Mouse (Mus musculus) embryonic facial prominence, embryonic 11.5 days (tissue): ENCODE results near the gene Rhbdf1. TPM values are rescaled to one million over a fixed set of nuclear protein-coding genes. Genes with fewer than 3 reads are reported as not detected.

Experiments used
- ATAC-seq: fragments of 200-750 bp; cut with Nextera tagmentation; replicated peaks from 2 replicates; pipeline ENCODE4 v1.8.0; 2017; ENCODE audit warnings: low read depth; ENCODE audit not compliant: insufficient number of reproducible peaks, low FRiP score, low TSS enrichment
- DNase-seq: peaks from one replicate; pipeline ENCODE4 v3.0.0-alpha.2; 2015; ENCODE audit warnings: low spot score
- H3K27ac ChIP-seq: fragments of 300-500 bp; sonication (generic); replicated peaks from 2 replicates; pipeline ENCODE4 v1.5.1; 2014; ENCODE audit warnings: mild to moderate bottlenecking, low read depth, low read length, control low read depth
- H3K27me3 ChIP-seq: fragments of 300-500 bp; sonication (generic); 2 replicates; pipeline ENCODE4 v1.6.1; 2014; ENCODE audit warnings: mild to moderate bottlenecking, low read length, moderate library complexity, mixed read lengths; ENCODE audit not compliant: control insufficient read depth, insufficient read depth
- H3K36me3 ChIP-seq: fragments of 300-500 bp; sonication (generic); replicated peaks from 2 replicates; pipeline ENCODE4 v1.6.1; 2014; ENCODE audit warnings: low read depth, mild to moderate bottlenecking, low read length, moderate library complexity, mixed read lengths; ENCODE audit not compliant: control insufficient read depth, insufficient read depth
- H3K4me1 ChIP-seq: fragments of 300-500 bp; sonication (generic); 2 replicates; pipeline ENCODE4 v1.6.1; 2014; ENCODE audit warnings: low read length, mixed read lengths; ENCODE audit not compliant: control insufficient read depth, insufficient read depth
- H3K4me2 ChIP-seq: fragments of 300-500 bp; sonication (generic); 2 replicates; pipeline ENCODE4 v1.6.1; 2014; ENCODE audit warnings: low read depth, mild to moderate bottlenecking, control low read depth, low read length, moderate library complexity
- H3K4me3 ChIP-seq: fragments of 300-500 bp; sonication (generic); 2 replicates; pipeline ENCODE4 v1.5.1; 2014; ENCODE audit warnings: low read depth, low read length, control low read depth
- H3K9ac ChIP-seq: fragments of 300-500 bp; sonication (generic); replicated peaks from 2 replicates; pipeline ENCODE4 v1.6.1; 2014; ENCODE audit warnings: mild to moderate bottlenecking, control low read depth, low read length
- H3K9me3 ChIP-seq: fragments of 300-500 bp; sonication (generic); replicated peaks from 2 replicates; pipeline ENCODE4 v1.6.1; 2016; ENCODE audit warnings: mild to moderate bottlenecking, low read length, inconsistent platforms, mixed read lengths; ENCODE audit not compliant: control insufficient read depth
- WGBS: fragments of 180-500 bp; shearing (Covaris S2); extraction: QIAGEN DNeasy Blood & Tissue Kit; methylation state at CpG from one replicate; pipeline ENCODE4 v1.1.7; 2014; 5-methylcytosine and 5-hydroxymethylcytosine counted together
- polyA plus RNA-seq: library from polyadenylated mRNA; unstranded; fragments of >200 nt; fragmentation: Nextera tagmentation; extraction: Ambion mirVana; gene quantifications from 2 replicates; pipeline ENCODE4 v1.2.1, GENCODE M21; 2014

Rhbdf1 gene
- polyA plus RNA-seq, 1 experiment from 2014 or later, result 21.6 TPM

DNA sequence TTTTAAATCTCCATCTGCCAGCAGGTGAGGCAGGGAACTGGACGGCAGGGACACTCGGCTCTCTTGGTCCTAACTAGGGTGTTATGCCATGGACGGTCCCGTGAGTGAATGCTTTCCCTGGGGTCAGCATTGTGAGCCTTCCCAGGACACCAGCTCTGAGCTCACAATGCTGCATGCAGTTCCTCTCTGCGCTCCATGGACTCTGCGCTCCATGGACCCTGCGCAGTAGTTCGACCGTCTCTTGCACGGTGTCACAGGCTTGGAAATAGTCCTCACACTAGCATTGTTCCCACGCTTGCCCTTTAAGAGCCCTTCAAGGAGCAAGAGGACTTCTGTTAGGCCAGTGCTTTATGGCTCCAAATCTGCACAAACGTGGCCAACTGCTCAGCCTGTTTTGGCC lies 33.2 kb downstream of the Rhbdf1 start:
- H3K9ac ChIP-seq, result no peak overlapping the region
- 83% methylated on average over 12 of the region's 12 CpGs for WGBS
- no peak overlapping the region for H3K4me3 ChIP-seq
- ATAC-seq, result no peak
- H3K27me3 ChIP-seq, result no peaks in the 10 kb centered on the region
- no peaks in the 10 kb centered on the region for H3K9me3 ChIP-seq
- DNase-seq, result no peak
- H3K4me2 ChIP-seq, result no peak overlapping the region
- H3K36me3 ChIP-seq, result no peaks in the 10 kb centered on the region
- no peak overlapping the region for H3K27ac ChIP-seq
- H3K4me1 ChIP-seq, result no peaks in the 10 kb centered on the region; the same call in 1 of the 2 replicates

DNA sequence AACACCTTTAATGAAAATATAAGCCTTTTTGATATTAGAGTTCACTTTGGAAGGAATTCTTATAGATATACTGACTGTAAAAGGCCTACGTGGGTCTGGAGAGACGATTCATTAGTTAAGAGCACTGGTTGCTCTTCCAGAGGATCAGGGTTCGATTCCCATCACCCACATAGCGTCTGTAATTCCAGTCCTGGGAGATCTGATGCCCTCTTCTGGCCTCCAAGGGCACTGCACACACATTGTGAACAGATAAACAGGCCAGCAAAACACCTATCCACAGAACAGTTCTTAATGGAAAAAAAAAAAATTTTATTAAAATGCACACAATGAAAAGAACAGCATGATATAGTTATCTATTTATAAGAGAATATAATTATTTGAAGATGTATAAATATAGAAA lies 34.8 kb downstream of the Rhbdf1 start:
- Histone ChIP-seq H3K4me2 (no peak overlapping the region), H3K27ac (no peak overlapping the region), H3K27me3 (no peaks in the 10 kb centered on the region), H3K36me3 (no peaks in the 10 kb centered on the region), H3K4me3 (no peak overlapping the region), H3K9me3 (no peaks in the 10 kb centered on the region), H3K4me1 (no peaks in the 10 kb centered on the region), H3K9ac (no peak overlapping the region)
- DNase-seq (no peak), ATAC-seq (no peak)
- WGBS, result 88% methylated on average over 4 of the region's 4 CpGs

DNA sequence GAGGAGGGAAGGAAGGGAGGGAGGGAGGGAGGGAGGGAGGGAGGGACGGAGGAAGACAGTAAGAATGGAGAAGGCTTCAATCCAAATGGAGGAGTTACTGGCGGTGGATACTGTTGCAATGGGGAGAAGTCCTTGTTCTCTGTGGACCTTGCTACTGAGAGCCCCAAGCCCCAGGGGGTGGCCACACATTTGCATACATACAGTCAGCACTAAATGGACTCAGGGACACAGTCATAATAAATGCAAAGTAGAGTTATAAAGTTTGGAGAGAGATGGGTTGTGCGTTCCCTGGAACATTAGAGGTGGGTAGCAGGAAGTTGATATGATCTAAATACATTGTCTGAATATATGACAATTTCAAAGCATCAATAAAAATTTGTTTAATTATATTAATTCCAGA lies 36.1 kb downstream of the Rhbdf1 start:
- no peak for ATAC-seq
- H3K9me3 ChIP-seq, result no peaks in the 10 kb centered on the region
- WGBS, result 79% methylated on average over 3 of the region's 3 CpGs
- no peaks in the 10 kb centered on the region for H3K27me3 ChIP-seq
- no peak overlapping the region for H3K9ac ChIP-seq
- no peak for DNase-seq
- no peaks in the 10 kb centered on the region for H3K36me3 ChIP-seq
- H3K4me3 ChIP-seq, result no peak overlapping the region
- no peak overlapping the region for H3K27ac ChIP-seq
- H3K4me2 ChIP-seq, result no peak overlapping the region
- H3K4me1 ChIP-seq, result no peaks in the 10 kb centered on the region

DNA sequence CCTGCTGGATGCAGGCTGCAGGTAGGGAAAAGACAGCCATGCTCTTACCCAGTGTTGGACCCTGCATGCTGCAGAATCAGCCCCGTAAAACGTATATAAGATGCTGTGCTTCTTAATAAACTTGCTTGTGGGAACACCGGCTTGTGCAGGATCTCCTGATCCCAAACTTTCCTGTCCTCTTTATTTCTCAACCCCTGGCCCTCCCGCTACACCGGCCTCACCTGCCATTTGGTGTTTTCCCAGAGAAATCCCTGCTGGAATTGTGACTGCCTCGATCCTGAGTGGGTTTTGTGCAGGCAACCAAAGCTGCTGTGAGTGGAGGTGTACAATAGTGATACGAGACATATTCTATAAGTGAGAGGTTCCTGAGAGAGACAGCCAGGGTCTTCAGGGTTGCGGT lies 37.6 kb downstream of the Rhbdf1 start:
- H3K9ac ChIP-seq, result no peak overlapping the region
- WGBS, result 87% methylated on average over 8 of the region's 8 CpGs
- no peaks in the 10 kb centered on the region for H3K4me1 ChIP-seq
- H3K4me2 ChIP-seq, result no peak overlapping the region
- no peak overlapping the region for H3K27ac ChIP-seq
- no peak overlapping the region for H3K4me3 ChIP-seq
- no peaks in the 10 kb centered on the region for H3K9me3 ChIP-seq
- no peak for DNase-seq
- H3K36me3 ChIP-seq, result no peaks in the 10 kb centered on the region
- H3K27me3 ChIP-seq, result no peaks in the 10 kb centered on the region
- no peak for ATAC-seq

DNA sequence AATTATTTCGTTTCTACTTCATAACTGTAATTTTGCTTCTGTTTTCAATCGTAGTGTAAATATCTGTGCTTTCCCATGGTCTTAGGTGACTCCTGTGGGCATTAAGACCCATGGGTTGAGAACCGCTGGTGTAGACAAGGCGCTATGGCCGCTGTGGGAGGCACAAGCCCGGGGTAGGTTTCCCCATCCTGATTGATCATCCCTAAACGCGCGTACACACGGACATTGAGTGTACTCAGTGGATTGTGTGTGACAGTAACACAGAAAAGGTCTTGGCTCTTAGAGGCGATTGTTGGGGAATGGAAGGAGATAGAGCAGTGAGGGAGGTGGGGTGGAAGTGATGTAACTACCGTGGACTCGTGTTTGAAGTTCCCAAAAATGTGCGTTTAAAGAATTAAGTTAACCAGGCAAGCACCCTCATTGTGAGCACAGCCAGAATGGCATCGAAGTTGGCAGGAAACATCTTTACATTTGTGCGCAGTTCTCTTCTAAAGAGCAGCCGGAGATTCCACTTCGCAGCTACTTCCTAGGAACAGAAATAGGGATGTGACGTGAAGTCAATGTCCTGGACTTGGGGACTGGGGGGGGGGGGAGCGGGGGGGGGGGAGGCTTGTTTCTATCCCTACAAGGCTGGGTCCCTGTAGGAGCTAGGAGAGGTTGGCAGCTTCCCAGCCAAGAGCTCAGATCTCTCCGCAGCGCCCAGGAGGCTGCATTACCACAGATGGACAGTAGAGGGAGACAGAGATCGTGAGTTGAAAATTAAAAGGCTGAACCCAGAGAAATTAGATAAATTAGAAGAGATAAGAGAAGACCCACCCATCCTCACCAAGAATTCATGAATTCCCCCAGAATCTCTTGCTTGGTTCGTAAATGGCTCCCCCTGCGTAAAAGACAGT lies 39.9 kb downstream of the Rhbdf1 start:
- Histone ChIP-seq H3K4me3 (no peak overlapping the region), H3K36me3 (no peaks in the 10 kb centered on the region), H3K4me1 (no peaks in the 10 kb centered on the region), H3K27ac (no peak overlapping the region), H3K4me2 (no peak overlapping the region), H3K9ac (no peak overlapping the region), H3K9me3 (no peaks in the 10 kb centered on the region), H3K27me3 (no peaks in the 10 kb centered on the region)
- DNase-seq (peak; percentile 78), ATAC-seq (no peak)
- 48% methylated on average over 25 of the region's 25 CpGs for WGBS

DNA sequence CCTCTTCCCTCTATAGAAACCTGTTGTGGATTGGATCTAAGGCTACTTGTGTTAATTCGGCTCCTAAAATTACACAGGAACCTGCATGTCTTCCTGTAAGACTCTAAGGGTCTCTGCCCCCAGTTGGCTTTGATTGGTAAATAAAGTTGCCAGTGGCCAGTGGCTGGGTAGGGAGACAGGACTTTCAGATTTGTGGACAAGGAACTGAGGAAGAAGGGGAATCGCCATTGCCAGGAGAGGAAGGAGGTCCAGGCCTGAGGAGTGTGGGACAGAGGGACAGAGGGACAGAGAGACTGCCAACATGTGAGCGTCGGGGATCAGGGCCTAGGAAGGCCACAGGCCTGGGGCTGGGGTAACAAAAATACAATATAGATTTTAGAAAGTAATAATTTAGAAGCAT lies 40.9 kb downstream of the Rhbdf1 start:
- no peak overlapping the region for H3K4me2 ChIP-seq
- H3K9me3 ChIP-seq, result no peaks in the 10 kb centered on the region
- H3K4me3 ChIP-seq, result no peak overlapping the region
- no peaks in the 10 kb centered on the region for H3K27me3 ChIP-seq
- no peaks in the 10 kb centered on the region for H3K36me3 ChIP-seq
- no peak overlapping the region for H3K27ac ChIP-seq
- no peak for DNase-seq
- H3K4me1 ChIP-seq, result no peaks in the 10 kb centered on the region
- 73% methylated on average over 4 of the region's 4 CpGs for WGBS
- no peak for ATAC-seq
- H3K9ac ChIP-seq, result no peak overlapping the region

DNA sequence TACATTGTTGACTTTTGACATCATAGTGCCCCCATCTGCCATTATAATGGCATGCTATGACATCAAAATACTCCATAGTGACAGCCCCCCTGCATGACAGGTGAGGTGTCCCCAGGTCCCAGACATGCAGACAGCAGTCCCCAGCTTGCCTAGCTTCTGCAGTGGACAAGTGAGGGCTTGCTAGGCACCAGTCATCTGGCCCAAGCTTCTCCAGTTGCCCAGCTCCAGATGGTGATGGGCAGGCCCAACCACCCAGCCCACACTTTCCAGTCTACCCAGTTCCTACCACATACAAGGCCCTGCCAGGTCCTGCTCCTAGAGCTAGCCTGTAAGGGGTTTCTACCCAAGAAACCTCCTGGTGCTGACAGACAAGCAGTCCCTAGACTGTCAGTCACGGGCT lies 43.6 kb downstream of the Rhbdf1 start:
- ATAC-seq (no peak), DNase-seq (no peak)
- H3K27ac ChIP-seq, result no peak overlapping the region
- H3K4me2 ChIP-seq, result no peak overlapping the region
- WGBS, result 70% methylated on average over 1 of the region's 1 CpGs
- no peaks in the 10 kb centered on the region for H3K9me3 ChIP-seq
- H3K36me3 ChIP-seq, result no peaks in the 10 kb centered on the region
- H3K27me3 ChIP-seq, result no peaks in the 10 kb centered on the region
- no peaks in the 10 kb centered on the region for H3K4me1 ChIP-seq
- no peak overlapping the region for H3K4me3 ChIP-seq
- H3K9ac ChIP-seq, result no peak overlapping the region

DNA sequence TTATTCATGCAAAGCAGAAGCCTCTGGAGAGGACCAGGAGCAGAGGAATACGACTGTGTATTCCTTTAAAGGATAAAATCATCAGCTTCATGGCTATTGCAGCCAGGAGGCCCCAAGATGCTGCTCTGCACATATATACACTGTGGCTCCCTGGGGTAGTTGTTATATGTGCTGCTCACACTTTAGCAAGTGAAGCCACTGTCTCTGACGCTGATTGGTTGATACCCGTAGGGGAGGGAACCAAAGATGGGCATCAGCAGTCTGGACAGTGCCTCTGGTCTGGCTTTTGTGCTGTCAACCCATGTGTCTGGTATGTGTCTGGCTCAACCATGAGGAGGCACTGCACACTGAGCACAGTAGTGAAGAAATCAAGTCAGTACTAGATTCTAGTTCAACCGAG lies 55.4 kb downstream of the Rhbdf1 start:
- no peak overlapping the region for H3K4me3 ChIP-seq
- H3K27me3 ChIP-seq, result no peaks in the 10 kb centered on the region
- H3K27ac ChIP-seq, result no peak overlapping the region
- ATAC-seq (no peak), DNase-seq (no peak)
- no peaks in the 10 kb centered on the region for H3K4me1 ChIP-seq
- H3K9me3 ChIP-seq, result no peaks in the 10 kb centered on the region
- no peak overlapping the region for H3K4me2 ChIP-seq
- no peak overlapping the region for H3K9ac ChIP-seq
- WGBS, result 78% methylated on average over 4 of the region's 4 CpGs
- no peaks in the 10 kb centered on the region for H3K36me3 ChIP-seq
